Mouse (Mus musculus): ENCODE results near the gene Prdx6. TPM values are rescaled to one million over a fixed set of nuclear protein-coding genes. Genes with fewer than 3 reads are reported as not detected.
"Not testable (repeated sequence)": the region's sequence is repeated elsewhere in the genome, so short reads cannot be mapped to it uniquely, and the experiment has no call there.

The Prdx6 gene
- polyA plus RNA-seq, 1 experiment from 2014 or later, result 161 TPM

DNA sequence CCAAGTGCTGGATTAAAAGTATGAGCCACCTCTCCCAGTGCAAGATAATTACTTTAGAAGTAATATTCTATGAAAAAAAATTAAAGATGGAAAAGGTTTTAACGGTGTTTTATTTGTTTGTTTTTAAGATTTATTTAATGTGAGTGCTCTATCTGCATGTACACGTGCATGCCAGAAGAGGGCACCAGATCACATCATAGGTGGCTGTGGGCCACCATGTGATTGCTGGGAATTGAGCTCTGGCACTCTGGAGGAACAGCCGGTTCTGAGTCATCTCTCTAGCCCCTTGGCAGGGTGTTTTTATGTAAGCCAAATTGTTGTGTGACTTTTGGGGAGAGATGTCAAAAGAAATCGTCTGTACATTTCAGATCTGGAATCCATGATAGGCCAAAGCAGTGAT is 36.6 kb downstream of the Prdx6 start:
- 39% methylated on average over 4 of the region's 4 CpGs for WGBS
- Histone ChIP-seq H3K4me3 (replicated peaks; ENCODE audit: low read depth, low read length) (no peak overlapping the region), H3K27ac (replicated peaks; ENCODE audit: low read depth, low read length) (no peak overlapping the region)

DNA sequence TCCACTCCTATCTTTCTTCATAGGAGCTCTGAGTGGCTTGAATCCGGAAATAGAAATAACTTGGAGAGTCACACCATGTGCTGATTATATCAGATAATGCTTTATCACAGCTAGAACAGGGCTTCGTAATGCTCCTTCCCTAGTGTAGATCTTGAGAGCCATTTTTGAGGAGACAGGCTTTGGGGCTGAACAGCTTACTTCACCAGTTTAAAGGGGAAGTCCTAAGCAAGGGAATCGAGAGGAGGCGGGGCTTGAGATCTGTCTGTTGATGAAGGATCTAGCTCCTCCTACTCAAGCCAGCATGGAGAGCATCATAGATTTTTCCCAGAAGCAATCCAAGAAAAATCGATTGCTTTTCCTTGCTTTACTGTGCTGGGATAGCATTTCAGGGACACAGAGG is 51.2 kb downstream of the Prdx6 start:
- H3K36me3 ChIP-seq (ENCODE audit: control insufficient read depth, insufficient read depth, low read length), result no peaks in the 10 kb centered on the region
- no peak overlapping the region for H3K4me3 ChIP-seq (replicated peaks; ENCODE audit: low read depth, low read length)
- no peak overlapping the region for H3K27ac ChIP-seq (replicated peaks; ENCODE audit: low read depth, low read length)
- no peaks in the 10 kb centered on the region for H3K9me3 ChIP-seq (ENCODE audit: control insufficient read depth, low read length)
- 78% methylated on average over 5 of the region's 5 CpGs for WGBS
- ATAC-seq (ENCODE audit: low FRiP score, low TSS enrichment) (no peak), DNase-seq (no peak)
- H3K9ac ChIP-seq (replicated peaks; ENCODE audit: low read length), result no peak overlapping the region
- no peaks in the 10 kb centered on the region for H3K4me1 ChIP-seq (ENCODE audit: control insufficient read depth, insufficient read depth, low read length)
- no peaks in the 10 kb centered on the region for H3K27me3 ChIP-seq (ENCODE audit: control insufficient read depth, insufficient read depth, low read length)
- no peak overlapping the region for H3K4me2 ChIP-seq (ENCODE audit: low read length)

More for the DNA sequence above, 36.6 kb downstream of the Prdx6 start:
- no peak for DNase-seq
- H3K9ac ChIP-seq (replicated peaks; ENCODE audit: low read length), result no peak overlapping the region
- ATAC-seq (ENCODE audit: low FRiP score, low TSS enrichment), result no peak
- H3K4me2 ChIP-seq (ENCODE audit: low read length), result no peak overlapping the region
- H3K4me1 ChIP-seq (ENCODE audit: control insufficient read depth, insufficient read depth, low read length), result no peaks in the 10 kb centered on the region
- no peaks in the 10 kb centered on the region for H3K9me3 ChIP-seq (ENCODE audit: control insufficient read depth, low read length)
- no peaks in the 10 kb centered on the region for H3K36me3 ChIP-seq (ENCODE audit: control insufficient read depth, insufficient read depth, low read length)
- H3K27me3 ChIP-seq (ENCODE audit: control insufficient read depth, insufficient read depth, low read length), result no peaks in the 10 kb centered on the region

DNA sequence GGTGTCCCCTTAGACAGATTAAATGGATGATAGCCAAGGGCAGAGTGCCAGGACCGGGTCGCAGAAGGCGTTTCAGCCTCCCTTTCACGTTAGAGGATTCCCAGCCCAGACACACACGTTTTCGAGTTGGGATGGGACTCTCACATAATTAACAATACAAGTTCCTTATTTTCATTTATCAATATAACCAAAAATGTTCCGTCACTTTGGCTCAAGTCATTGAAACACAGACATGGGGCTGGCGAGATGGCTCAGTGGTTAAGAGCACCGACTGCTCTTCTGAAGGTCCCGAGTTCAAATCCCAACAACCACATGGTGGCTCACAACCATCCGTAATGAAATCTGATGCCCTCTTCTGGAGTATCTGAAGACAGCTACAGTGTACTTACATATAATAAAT is 54.7 kb downstream of the Prdx6 start:
- 48% methylated on average over 11 of the region's 11 CpGs for WGBS
- Histone ChIP-seq H3K4me3 (replicated peaks; ENCODE audit: low read depth, low read length) (peak overlapping the region; percentile 37), H3K27ac (replicated peaks; ENCODE audit: low read depth, low read length) (peak overlapping the region; percentile 71; the same call in 1 of the 2 replicates), H3K4me2 (ENCODE audit: low read length) (peak overlapping the region; percentile 66)
- not testable (repeated sequence) for ATAC-seq (ENCODE audit: low FRiP score, low TSS enrichment); H3K27me3 ChIP-seq (ENCODE audit: control insufficient read depth, insufficient read depth, low read length); H3K9ac ChIP-seq (replicated peaks; ENCODE audit: low read length); DNase-seq; H3K4me1 ChIP-seq (ENCODE audit: control insufficient read depth, insufficient read depth, low read length); H3K9me3 ChIP-seq (ENCODE audit: control insufficient read depth, low read length); H3K36me3 ChIP-seq (ENCODE audit: control insufficient read depth, insufficient read depth, low read length)

DNA sequence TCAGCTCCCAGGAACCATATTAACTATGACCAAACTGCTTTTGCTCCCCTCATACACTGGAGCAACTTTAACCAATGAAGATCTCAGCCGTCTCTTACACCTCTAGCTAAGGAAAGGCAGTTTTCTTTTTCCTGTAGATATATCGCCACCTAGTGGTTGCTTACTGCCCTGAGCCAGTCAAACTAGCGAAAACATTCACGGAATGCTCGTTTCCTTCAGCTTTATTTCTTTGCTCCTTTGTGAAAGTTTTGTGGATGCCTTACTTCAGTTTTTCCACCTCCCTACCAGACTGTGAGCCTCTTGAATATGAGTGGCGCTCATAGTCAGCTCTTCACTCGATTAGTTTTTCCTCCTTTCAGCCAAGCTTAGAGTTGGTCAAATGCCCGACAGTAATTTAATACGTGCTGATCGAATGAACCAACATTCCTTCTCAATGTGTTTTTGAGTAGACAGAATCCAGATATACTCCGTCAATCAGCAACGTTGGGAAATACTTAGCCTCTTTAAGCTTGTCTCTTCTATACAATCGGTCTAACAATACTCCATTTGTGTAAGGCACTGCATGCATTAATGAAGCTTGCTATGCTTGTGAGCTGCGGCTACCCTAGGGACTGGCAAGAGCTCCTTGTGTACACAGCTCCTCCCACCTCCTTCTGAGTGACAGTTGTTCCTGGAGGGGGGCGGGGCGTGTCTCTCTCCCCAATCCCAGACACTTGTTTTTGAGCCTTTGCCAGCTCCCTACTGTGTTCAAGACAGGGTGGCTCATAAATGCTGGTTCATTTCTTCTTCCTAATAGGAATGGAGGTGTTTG is 55.3 kb downstream of the Prdx6 start:
- H3K4me1 ChIP-seq (ENCODE audit: control insufficient read depth, insufficient read depth, low read length), result no peaks in the 10 kb centered on the region
- H3K4me3 ChIP-seq (replicated peaks; ENCODE audit: low read depth, low read length), result peak overlapping the region; percentile 37
- peak overlapping the region; percentile 71 for H3K27ac ChIP-seq (replicated peaks; ENCODE audit: low read depth, low read length)
- no peak overlapping the region; the same call in 1 of the 2 replicates for H3K9ac ChIP-seq (replicated peaks; ENCODE audit: low read length)
- no peaks in the 10 kb centered on the region for H3K36me3 ChIP-seq (ENCODE audit: control insufficient read depth, insufficient read depth, low read length)
- DNase-seq (peak; percentile 95), ATAC-seq (ENCODE audit: low FRiP score, low TSS enrichment) (peak; percentile 96)
- no peaks in the 10 kb centered on the region for H3K9me3 ChIP-seq (ENCODE audit: control insufficient read depth, low read length)
- 0% methylated on average over 16 of the region's 16 CpGs for WGBS
- H3K4me2 ChIP-seq (ENCODE audit: low read length), result peak overlapping the region; percentile 66
- H3K27me3 ChIP-seq (ENCODE audit: control insufficient read depth, insufficient read depth, low read length), result no peaks in the 10 kb centered on the region

DNA sequence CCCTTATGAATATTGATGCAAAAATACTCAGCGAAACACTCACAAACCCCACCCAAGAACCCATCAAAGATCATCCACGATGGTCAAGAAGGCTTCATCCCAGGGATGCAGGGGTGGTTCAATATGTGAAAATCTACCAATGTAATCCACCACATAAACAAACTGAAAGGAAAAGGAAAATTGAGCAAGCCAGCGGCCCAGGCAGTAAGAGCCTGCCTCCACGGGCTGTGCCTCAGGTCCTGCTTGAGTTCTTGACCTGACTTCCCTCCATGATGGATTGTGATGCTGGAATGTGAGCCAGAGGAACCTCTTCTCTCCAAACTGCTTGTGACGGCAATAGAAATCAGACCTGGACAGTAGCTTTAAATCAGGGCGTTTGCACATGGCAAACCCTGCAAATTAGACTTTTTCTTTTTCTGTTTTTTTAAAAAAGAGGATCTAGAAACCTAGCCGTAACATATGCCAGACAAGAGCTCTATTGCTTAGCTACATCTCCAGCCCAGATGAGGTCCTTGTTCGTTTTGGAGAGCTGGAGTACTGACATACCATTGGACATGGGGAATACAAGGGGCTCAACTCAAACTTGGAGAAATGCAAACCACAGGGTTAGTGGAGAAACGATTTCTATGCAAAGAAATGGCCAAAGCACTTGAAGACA is 60.6 kb downstream of the Prdx6 start:
- WGBS, result 83% methylated on average over 9 of the region's 9 CpGs
- Histone ChIP-seq H3K4me3 (replicated peaks; ENCODE audit: low read depth, low read length) (no peak overlapping the region), H3K27me3 (ENCODE audit: control insufficient read depth, insufficient read depth, low read length) (no peaks in the 10 kb centered on the region), H3K36me3 (ENCODE audit: control insufficient read depth, insufficient read depth, low read length) (no peaks in the 10 kb centered on the region), H3K9me3 (ENCODE audit: control insufficient read depth, low read length) (no peaks in the 10 kb centered on the region), H3K27ac (replicated peaks; ENCODE audit: low read depth, low read length) (no peak overlapping the region), H3K9ac (replicated peaks; ENCODE audit: low read length) (no peak overlapping the region), H3K4me2 (ENCODE audit: low read length) (no peak overlapping the region), H3K4me1 (ENCODE audit: control insufficient read depth, insufficient read depth, low read length) (no peaks in the 10 kb centered on the region)
- no peak for DNase-seq
- no peak for ATAC-seq (ENCODE audit: low FRiP score, low TSS enrichment)

Other genes starting within 250 kb of the Prdx6 start
- 18.4 and 23.7 TPM in 2 replicates for gene Zbtb37, start 216.4 kb downstream of the Prdx6 start, polyA plus RNA-seq (2014; fragmentation: Nextera tagmentation; extraction: Ambion mirVana)
- gene Dars2, start 180.6 kb downstream of the Prdx6 start, polyA plus RNA-seq (2014; fragmentation: Nextera tagmentation; extraction: Ambion mirVana), result 21.1 and 29.5 TPM in 2 replicates
- 9.6 and 12.5 TPM in 2 replicates for gene Cenpl, start 180.5 kb downstream of the Prdx6 start, polyA plus RNA-seq (2014; fragmentation: Nextera tagmentation; extraction: Ambion mirVana)
- gene Klhl20, start 119.7 kb downstream of the Prdx6 start, polyA plus RNA-seq (2014; fragmentation: Nextera tagmentation; extraction: Ambion mirVana), result 15.5 and 22.4 TPM in 2 replicates
- 25.4 and 29.4 TPM in 2 replicates for gene Ankrd45, start 108.5 kb downstream of the Prdx6 start, polyA plus RNA-seq (2014; fragmentation: Nextera tagmentation; extraction: Ambion mirVana)
- 0.43 and 0.47 TPM in 2 replicates for gene Tex50, start 91.9 kb downstream of the Prdx6 start, polyA plus RNA-seq (2014; fragmentation: Nextera tagmentation; extraction: Ambion mirVana)
- gene Tnfsf4, start 144.2 kb upstream of the Prdx6 start, polyA plus RNA-seq (2014; fragmentation: Nextera tagmentation; extraction: Ambion mirVana), result not detected in 2 replicates
- not detected in 2 replicates for gene Tnfsf18, start 243.4 kb upstream of the Prdx6 start, polyA plus RNA-seq (2014; fragmentation: Nextera tagmentation; extraction: Ambion mirVana)